Mouse (Mus musculus): Measurements from ENCODE around the gene Oard1. TPM values are rescaled to one million over a fixed set of nuclear protein-coding genes. Genes with fewer than 3 reads are reported as not detected.

The Oard1 gene
- polyA plus RNA-seq, 1 experiment from 2014 or later = 80.3 TPM

DNA sequence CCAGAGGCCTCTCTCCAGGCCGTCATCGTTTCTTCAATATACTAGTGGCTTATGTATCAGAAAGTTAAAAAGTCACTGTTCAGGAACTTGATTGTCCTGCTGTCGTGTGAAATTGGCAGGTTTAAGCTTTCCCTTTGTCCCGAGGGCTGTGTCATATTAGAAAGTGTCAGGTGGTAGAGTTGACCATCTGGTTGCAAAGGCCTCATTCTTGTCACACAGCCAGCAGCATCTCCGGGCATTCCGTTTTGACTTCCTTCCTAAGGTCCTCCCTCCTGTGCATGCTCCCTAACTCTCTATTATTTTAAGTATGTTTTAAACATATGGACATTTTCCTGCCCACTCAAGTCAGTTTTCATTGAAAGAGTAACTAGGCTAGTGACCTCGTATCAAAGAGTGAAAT is 6.2 kb downstream of the Oard1 start:
- Histone ChIP-seq H3K27me3 (ENCODE audit: low read depth, poor library complexity, severe bottlenecking) (no peaks in the 10 kb centered on the region), H3K4me1 (peaks cover 7% of the 10 kb centered on the region; the same call in 1 of the 2 replicates), H3K36me3 (peaks cover 75% of the 10 kb centered on the region), H3K9me3 (replicated peaks) (no peaks in the 10 kb centered on the region), H3K27ac (no peak overlapping the region), H3K4me3 (no peak overlapping the region)
- 89% methylated on average over 7 of the region's 7 CpGs for WGBS
- no peak for DNase-seq (ENCODE audit: low spot score)

DNA sequence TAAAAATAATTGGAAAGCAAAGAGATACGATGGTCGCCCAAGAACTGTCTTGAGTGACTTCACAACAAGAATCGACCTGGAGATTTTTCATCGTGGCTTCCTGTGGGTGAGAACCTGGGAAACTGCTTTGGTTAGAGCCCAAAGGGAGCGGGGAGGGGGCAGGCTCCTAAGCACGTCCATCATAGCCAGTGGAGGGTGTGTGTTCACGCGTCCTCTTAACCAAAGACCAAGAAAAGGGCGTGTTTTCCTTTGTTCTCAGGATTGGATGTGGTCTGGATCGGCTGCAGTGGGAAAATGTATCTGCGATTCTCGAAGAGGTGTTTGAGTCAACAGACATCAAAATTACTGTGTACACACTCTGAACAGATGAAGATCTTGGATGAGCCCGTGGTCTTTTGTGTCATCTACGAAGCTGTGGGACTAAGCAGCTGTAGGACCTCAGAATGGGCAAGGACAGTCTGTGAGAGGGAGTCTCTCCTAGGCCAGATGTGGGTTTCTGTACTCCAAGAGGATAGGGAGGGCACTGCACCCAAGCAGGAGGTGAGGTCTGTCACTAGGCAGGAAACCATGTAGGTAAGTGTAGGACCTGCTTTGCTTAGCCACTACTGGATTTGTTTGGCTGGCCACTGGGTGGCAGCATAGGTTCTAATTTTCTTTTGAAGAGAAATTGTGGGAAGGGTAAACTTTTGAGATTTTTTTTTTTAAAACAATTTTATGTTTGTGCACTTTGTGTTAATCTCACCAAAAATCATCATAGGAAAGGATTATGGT is 6.8 kb downstream of the Oard1 start:
- no peaks in the 10 kb centered on the region for H3K27me3 ChIP-seq (ENCODE audit: low read depth, poor library complexity, severe bottlenecking)
- 0 out of 2 replicates have a peak, but pooled peaks cover 4% of the 10 kb centered on the region for H3K4me1 ChIP-seq
- no peak overlapping the region for H3K27ac ChIP-seq
- H3K4me3 ChIP-seq = no peak overlapping the region
- DNase-seq (ENCODE audit: low spot score) = peak; percentile 63
- no peaks in the 10 kb centered on the region for H3K9me3 ChIP-seq (replicated peaks)
- WGBS = 93% methylated on average over 14 of the region's 14 CpGs
- H3K36me3 ChIP-seq = peaks cover 75% of the 10 kb centered on the region

DNA sequence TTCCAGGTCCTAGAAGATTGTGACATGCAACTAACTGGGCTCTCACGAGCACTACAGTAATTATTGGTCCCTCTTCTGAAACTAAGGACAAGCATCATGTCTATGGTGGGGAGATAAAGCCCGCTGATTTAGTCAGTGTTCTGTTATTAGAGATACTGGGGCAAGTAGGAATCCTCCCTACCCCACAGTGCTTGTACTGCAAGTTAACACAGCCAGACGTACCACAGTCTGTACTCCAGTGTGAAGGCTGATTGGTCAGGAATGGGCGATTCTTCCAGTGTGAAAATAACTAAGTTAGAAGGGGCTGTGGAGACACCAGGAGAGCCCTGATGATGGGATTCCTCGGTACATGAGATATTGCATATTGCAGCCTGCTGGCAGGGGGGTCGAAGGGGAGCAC is 7.7 kb downstream of the Oard1 start:
- no peaks in the 10 kb centered on the region for H3K9me3 ChIP-seq (replicated peaks)
- H3K27me3 ChIP-seq (ENCODE audit: low read depth, poor library complexity, severe bottlenecking) = no peaks in the 10 kb centered on the region
- no peak overlapping the region for H3K27ac ChIP-seq
- no peak overlapping the region for H3K4me3 ChIP-seq
- no peaks in the 10 kb centered on the region for H3K4me1 ChIP-seq
- DNase-seq (ENCODE audit: low spot score) = no peak
- 93% methylated on average over 6 of the region's 6 CpGs for WGBS
- H3K36me3 ChIP-seq = peaks cover 67% of the 10 kb centered on the region

GRCm38 (mm10) chr17:48418174-48418573 is 8.4 kb downstream of the Oard1 start:
- 86% methylated on average over 7 of the region's 7 CpGs for WGBS
- no peak overlapping the region for H3K27ac ChIP-seq
- H3K36me3 ChIP-seq = peaks cover 62% of the 10 kb centered on the region
- H3K9me3 ChIP-seq (replicated peaks) = no peaks in the 10 kb centered on the region
- no peak for DNase-seq (ENCODE audit: low spot score)
- H3K4me1 ChIP-seq = no peaks in the 10 kb centered on the region
- no peak overlapping the region for H3K4me3 ChIP-seq
- H3K27me3 ChIP-seq (ENCODE audit: low read depth, poor library complexity, severe bottlenecking) = no peaks in the 10 kb centered on the region

- Histone ChIP-seq H3K4me3 (no peak overlapping the region), H3K27ac (no peak overlapping the region), H3K27me3 (ENCODE audit: low read depth, poor library complexity, severe bottlenecking) (no peaks in the 10 kb centered on the region), H3K9me3 (replicated peaks) (no peaks in the 10 kb centered on the region), H3K4me1 (no peaks in the 10 kb centered on the region), H3K36me3 (peaks cover 56% of the 10 kb centered on the region)
- WGBS = 92% methylated on average over 1 of the region's 1 CpGs
- DNase-seq (ENCODE audit: low spot score) = no peak
Observed at GRCm38 (mm10) chr17:48418781-48419180, 9.0 kb downstream of the Oard1 start.

DNA sequence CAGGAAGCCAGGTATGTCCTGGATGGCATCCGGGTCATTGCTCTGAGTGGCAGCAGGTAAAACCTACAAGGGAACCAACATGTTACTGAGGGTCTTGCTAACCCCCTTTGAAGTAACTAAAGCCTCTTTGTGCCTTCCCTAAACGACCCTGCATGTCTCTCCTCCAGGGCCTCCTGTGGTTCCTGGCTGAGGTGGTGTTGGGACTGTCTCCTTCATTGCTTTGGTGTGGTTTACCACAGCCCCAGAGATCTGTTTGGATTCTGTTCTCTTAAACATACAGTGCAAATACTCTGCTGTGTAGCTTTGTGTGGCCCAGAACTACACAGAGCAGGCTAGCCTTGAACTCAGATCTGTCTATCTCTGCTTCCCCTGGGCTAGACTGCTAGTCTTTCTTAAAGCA is 9.8 kb downstream of the Oard1 start:
- no peak for DNase-seq (ENCODE audit: low spot score)
- no peaks in the 10 kb centered on the region for H3K27me3 ChIP-seq (ENCODE audit: low read depth, poor library complexity, severe bottlenecking)
- H3K36me3 ChIP-seq = peaks cover 48% of the 10 kb centered on the region
- H3K4me1 ChIP-seq = no peaks in the 10 kb centered on the region
- 57% methylated on average over 2 of the region's 2 CpGs for WGBS
- no peaks in the 10 kb centered on the region for H3K9me3 ChIP-seq (replicated peaks)
- H3K27ac ChIP-seq = no peak overlapping the region
- no peak overlapping the region for H3K4me3 ChIP-seq

GRCm38 (mm10) chr17:48424237-48424636 is 14.4 kb downstream of the Oard1 start:
- Histone ChIP-seq H3K4me1 (peaks cover 27% of the 10 kb centered on the region), H3K27me3 (ENCODE audit: low read depth, poor library complexity, severe bottlenecking) (no peaks in the 10 kb centered on the region), H3K9me3 (replicated peaks) (no peaks in the 10 kb centered on the region), H3K36me3 (peaks cover 4% of the 10 kb centered on the region; the same call in 1 of the 2 replicates), H3K4me3 (no peak overlapping the region), H3K27ac (no peak overlapping the region)
- WGBS = 88% methylated on average over 9 of the region's 9 CpGs
- no peak for DNase-seq (ENCODE audit: low spot score)

GRCm38 (mm10) chr17:48425823-48426612 is 16.2 kb downstream of the Oard1 start:
- no peaks in the 10 kb centered on the region for H3K27me3 ChIP-seq (ENCODE audit: low read depth, poor library complexity, severe bottlenecking)
- H3K4me3 ChIP-seq = no peak overlapping the region
- H3K36me3 ChIP-seq = no peaks in the 10 kb centered on the region
- H3K27ac ChIP-seq = 0 out of 2 replicates have a peak overlapping the region, but pooled peaks have one; percentile 30
- H3K9me3 ChIP-seq (replicated peaks) = no peaks in the 10 kb centered on the region
- WGBS = 57% methylated on average over 9 of the region's 9 CpGs
- H3K4me1 ChIP-seq = peaks cover 27% of the 10 kb centered on the region
- DNase-seq (ENCODE audit: low spot score) = no peak

DNA sequence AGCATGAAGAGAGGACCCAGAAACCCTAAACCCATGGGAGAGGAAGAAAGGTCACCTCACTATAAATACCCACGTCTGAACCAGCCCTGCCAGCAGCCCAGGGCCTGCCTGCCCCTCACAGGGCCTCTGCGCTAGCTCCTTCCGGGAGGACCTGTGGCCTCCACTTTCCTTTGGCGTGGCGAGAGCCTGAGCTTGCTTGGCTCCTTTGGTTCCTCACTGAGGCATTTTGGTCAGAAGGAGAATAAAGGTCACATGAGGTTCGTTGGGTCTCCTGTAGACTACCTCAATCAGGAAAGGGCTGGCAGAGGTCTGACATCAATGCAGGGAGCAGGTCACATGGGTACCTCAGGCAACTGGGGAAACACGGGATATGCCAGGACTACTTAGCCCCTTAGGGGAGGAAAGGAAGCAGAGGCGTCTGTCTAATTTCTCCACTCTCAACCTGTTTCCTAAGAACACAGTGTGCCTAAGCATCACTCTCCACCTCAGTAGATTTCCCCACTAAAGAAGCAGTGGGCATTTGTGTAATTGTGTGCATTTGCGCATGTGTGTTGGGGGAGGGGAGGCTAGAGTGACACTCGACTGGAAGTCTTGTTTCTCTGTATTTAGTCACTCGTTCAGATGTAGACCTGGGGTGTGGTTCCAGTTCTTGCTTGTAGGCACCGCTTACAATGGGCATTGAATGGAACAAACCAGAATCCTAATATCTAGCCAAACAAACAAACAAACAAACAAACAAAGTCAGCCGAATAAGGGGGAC is 17.4 kb downstream of the Oard1 start:
- Histone ChIP-seq H3K27ac (peak overlapping the region; percentile 76), H3K4me1 (peaks cover 27% of the 10 kb centered on the region), H3K4me3 (no peak overlapping the region), H3K36me3 (no peaks in the 10 kb centered on the region), H3K27me3 (ENCODE audit: low read depth, poor library complexity, severe bottlenecking) (no peaks in the 10 kb centered on the region), H3K9me3 (replicated peaks) (no peaks in the 10 kb centered on the region)
- 68% methylated on average over 13 of the region's 13 CpGs for WGBS
- DNase-seq (ENCODE audit: low spot score) = no peak

- Histone ChIP-seq H3K27me3 (ENCODE audit: low read depth, poor library complexity, severe bottlenecking) (no peaks in the 10 kb centered on the region), H3K4me3 (no peak overlapping the region), H3K4me1 (peaks cover 35% of the 10 kb centered on the region), H3K27ac (peak overlapping the region; percentile 69), H3K36me3 (no peaks in the 10 kb centered on the region), H3K9me3 (replicated peaks) (no peaks in the 10 kb centered on the region)
- DNase-seq (ENCODE audit: low spot score) = no peak
- WGBS = 68% methylated on average over 11 of the region's 11 CpGs
Observed at GRCm38 (mm10) chr17:48427852-48428530, 18.2 kb downstream of the Oard1 start.

- Histone ChIP-seq H3K27ac (peak overlapping the region; percentile 38; the same call in 1 of the 2 replicates), H3K27me3 (ENCODE audit: low read depth, poor library complexity, severe bottlenecking) (no peaks in the 10 kb centered on the region), H3K36me3 (no peaks in the 10 kb centered on the region), H3K4me3 (no peak overlapping the region), H3K9me3 (replicated peaks) (no peaks in the 10 kb centered on the region), H3K4me1 (peaks cover 39% of the 10 kb centered on the region)
- DNase-seq (ENCODE audit: low spot score) = no peak
- 45% methylated on average over 5 of the region's 5 CpGs for WGBS
Observed at GRCm38 (mm10) chr17:48430394-48430793, 20.6 kb downstream of the Oard1 start.

DNA sequence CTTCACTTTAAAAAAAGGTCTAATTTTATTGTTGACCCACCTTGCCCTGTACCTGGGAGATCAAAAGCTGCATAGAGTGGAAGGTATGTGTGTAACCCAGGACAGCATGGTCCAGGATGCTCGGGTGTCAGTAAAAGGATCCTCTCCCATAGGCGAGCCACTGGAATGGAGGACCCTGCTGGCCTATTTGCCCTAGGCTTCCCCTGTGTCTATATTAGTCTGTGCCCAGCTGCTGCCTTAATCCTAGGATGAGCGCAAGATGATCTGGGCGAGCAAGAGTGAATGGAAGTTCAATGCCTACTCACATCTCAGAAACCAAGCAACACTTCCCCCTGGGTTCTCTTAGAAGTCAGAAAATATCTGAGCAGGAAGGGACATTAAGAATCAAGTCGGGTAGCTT is 21.2 kb downstream of the Oard1 start:
- Histone ChIP-seq H3K9me3 (replicated peaks) (no peaks in the 10 kb centered on the region), H3K4me1 (peaks cover 35% of the 10 kb centered on the region), H3K4me3 (no peak overlapping the region), H3K36me3 (no peaks in the 10 kb centered on the region), H3K27me3 (ENCODE audit: low read depth, poor library complexity, severe bottlenecking) (no peaks in the 10 kb centered on the region), H3K27ac (no peak overlapping the region)
- 76% methylated on average over 5 of the region's 5 CpGs for WGBS
- no peak for DNase-seq (ENCODE audit: low spot score)

All from limb, embryonic 10.5 days (tissue).